Mouse (Mus musculus) CD4-positive, CD25-positive, alpha-beta regulatory T cell, adult 4 months (primary cell): ENCODE data around the gene Gpr83. TPM values are rescaled to one million over a fixed set of nuclear protein-coding genes. Genes with fewer than 3 reads are reported as not detected.

Source experiments
- ATAC-seq: one replicate; pipeline ENCODE4 v1.8.0; 2017
- polyA plus RNA-seq, 2 experiments: library from polyadenylated mRNA; unstranded; fragments of 100-300 nt; shearing (Covaris generic); gene quantifications; one replicate each; pipeline ENCODE4 v1.2.1; 2017

Gene Gpr83
- 100 to 1,000 TPM; 158 to 164 TPM for polyA plus RNA-seq

GRCm38 (mm10) chr9:14859868-14860639 is at the start of gene Gpr83:
Gpr83 (plus strand) TSS chr9:14860210.
- ATAC-seq = peak; percentile 78

GRCm38 (mm10) chr9:14821396-14821795 is 38.6 kb upstream of the Gpr83 start:
- ATAC-seq = no peak

- no peak for ATAC-seq
These were observed 35.2 kb upstream of the Gpr83 start for GRCm38 (mm10) chr9:14824840-14825239.

GRCm38 (mm10) chr9:14827875-14828274 is 32.1 kb upstream of the Gpr83 start:
- ATAC-seq = no peak

- ATAC-seq = peak; percentile 47
These were observed 28.0 kb upstream of the Gpr83 start for GRCm38 (mm10) chr9:14832046-14832445.

- ATAC-seq = no peak
These were observed 24.5 kb upstream of the Gpr83 start for GRCm38 (mm10) chr9:14835335-14836075.

- ATAC-seq = no peak
These were observed 20.5 kb upstream of the Gpr83 start for GRCm38 (mm10) chr9:14839527-14839926.

GRCm38 (mm10) chr9:14839970-14840369 is 20.0 kb upstream of the Gpr83 start:
- ATAC-seq = no peak

- ATAC-seq = no peak
These were observed 17.9 kb upstream of the Gpr83 start for GRCm38 (mm10) chr9:14841878-14842761.

GRCm38 (mm10) chr9:14843311-14843857 is 16.6 kb upstream of the Gpr83 start:
- ATAC-seq = no peak

GRCm38 (mm10) chr9:14843901-14844300 is 16.1 kb upstream of the Gpr83 start:
- peak; percentile 60 for ATAC-seq

GRCm38 (mm10) chr9:14846428-14846827 is 13.6 kb upstream of the Gpr83 start:
- peak; percentile 38 for ATAC-seq

GRCm38 (mm10) chr9:14848267-14848935 is 11.6 kb upstream of the Gpr83 start:
- ATAC-seq = peak; percentile 55

- no peak for ATAC-seq
These were observed 5.4 kb upstream of the Gpr83 start for GRCm38 (mm10) chr9:14854585-14854984.

GRCm38 (mm10) chr9:14856922-14857654 is 2.9 kb upstream of the Gpr83 start:
- ATAC-seq = peak; percentile 57

- peak; percentile 39 for ATAC-seq
These were observed 1.8 kb upstream of the Gpr83 start for GRCm38 (mm10) chr9:14858170-14858706.

GRCm38 (mm10) chr9:14858782-14859181 is 1.2 kb upstream of the Gpr83 start:
- no peak for ATAC-seq

GRCm38 (mm10) chr9:14863126-14863525 is 3.1 kb downstream of the Gpr83 start:
- no peak for ATAC-seq

GRCm38 (mm10) chr9:14864726-14865125 is 4.7 kb downstream of the Gpr83 start:
- ATAC-seq = no peak

GRCm38 (mm10) chr9:14866957-14867356 is 6.9 kb downstream of the Gpr83 start:
- ATAC-seq = peak; percentile 93

GRCm38 (mm10) chr9:14868326-14868725 is 8.3 kb downstream of the Gpr83 start:
- ATAC-seq = no peak
